Mouse (Mus musculus): ENCODE data around the gene Med16. TPM values are rescaled to one million over a fixed set of nuclear protein-coding genes. Genes with fewer than 3 reads are reported as not detected.
A peak's percentile ranks its signal among the peaks of the same experiment; 100 is the strongest.
"Not testable (repeated sequence)": the region's sequence is repeated elsewhere in the genome, so short reads cannot be mapped to it uniquely, and the experiment has no call there.

The Med16 gene
- polyA plus RNA-seq, 1 experiment from 2014 or later, result 58.7 TPM

GRCm38 (mm10) chr10:79906712-79907111, 2.0 kb downstream of the Med16 start:
- peaks cover 61% of the 10 kb centered on the region for H3K36me3 ChIP-seq (ENCODE audit: insufficient read depth)
- H3K9me3 ChIP-seq (ENCODE audit: low read depth, low read length), result no peaks in the 10 kb centered on the region
- no peaks in the 10 kb centered on the region for H3K27me3 ChIP-seq (ENCODE audit: insufficient read depth, low read length)
- no peak overlapping the region; the same call in 1 of the 2 replicates for H3K9ac ChIP-seq
- WGBS, result 84% methylated on average over 9 of the region's 9 CpGs
- H3K4me2 ChIP-seq, result no peak overlapping the region
- no peak overlapping the region for H3K27ac ChIP-seq (ENCODE audit: low read depth)
- DNase-seq (no peak), ATAC-seq (ENCODE audit: insufficient read depth) (no peak)
- no peak overlapping the region for H3K4me3 ChIP-seq (ENCODE audit: low read depth, low read length)
- no peak for TF ChIP-seq CTCF (IDR thresholded peaks at IDR 0.05; ENCODE audit: low read depth)
- no peaks in the 10 kb centered on the region for H3K4me1 ChIP-seq (ENCODE audit: insufficient read depth)

GRCm38 (mm10) chr10:79900951-79901410, 7.7 kb downstream of the Med16 start:
- no peak for DNase-seq
- no peak overlapping the region for H3K9ac ChIP-seq
- TF ChIP-seq CTCF (IDR thresholded peaks at IDR 0.05; ENCODE audit: low read depth), result peak; percentile 37
- no peaks in the 10 kb centered on the region for H3K4me1 ChIP-seq (ENCODE audit: insufficient read depth)
- ATAC-seq (ENCODE audit: insufficient read depth), result no peak
- H3K36me3 ChIP-seq (ENCODE audit: insufficient read depth), result peaks cover 76% of the 10 kb centered on the region
- WGBS, result 63% methylated on average over 2 of the region's 2 CpGs
- no peak overlapping the region for H3K4me2 ChIP-seq
- H3K9me3 ChIP-seq (ENCODE audit: low read depth, low read length), result no peaks in the 10 kb centered on the region
- no peak overlapping the region for H3K4me3 ChIP-seq (ENCODE audit: low read depth, low read length)
- no peaks in the 10 kb centered on the region for H3K27me3 ChIP-seq (ENCODE audit: insufficient read depth, low read length)
- H3K27ac ChIP-seq (ENCODE audit: low read depth), result no peak overlapping the region

GRCm38 (mm10) chr10:79897316-79898245, 11.1 kb downstream of the Med16 start:
- no peak for DNase-seq
- Histone ChIP-seq H3K4me1 (ENCODE audit: insufficient read depth) (no peaks in the 10 kb centered on the region), H3K9ac (no peak overlapping the region), H3K4me3 (ENCODE audit: low read depth, low read length) (no peak overlapping the region), H3K27ac (ENCODE audit: low read depth) (no peak overlapping the region), H3K9me3 (ENCODE audit: low read depth, low read length) (no peaks in the 10 kb centered on the region), H3K4me2 (no peak overlapping the region), H3K36me3 (ENCODE audit: insufficient read depth) (peaks cover 62% of the 10 kb centered on the region), H3K27me3 (ENCODE audit: insufficient read depth, low read length) (no peaks in the 10 kb centered on the region)
- 54% methylated on average over 20 of the region's 20 CpGs for WGBS
- no peak for TF ChIP-seq CTCF (IDR thresholded peaks at IDR 0.05; ENCODE audit: low read depth)
- no peak for ATAC-seq (ENCODE audit: insufficient read depth)

GRCm38 (mm10) chr10:79896814-79897213, 11.9 kb downstream of the Med16 start:
- Histone ChIP-seq H3K9ac (no peak overlapping the region), H3K4me1 (ENCODE audit: insufficient read depth) (no peaks in the 10 kb centered on the region), H3K4me2 (no peak overlapping the region), H3K9me3 (ENCODE audit: low read depth, low read length) (no peaks in the 10 kb centered on the region), H3K27ac (ENCODE audit: low read depth) (no peak overlapping the region), H3K36me3 (ENCODE audit: insufficient read depth) (peaks cover 56% of the 10 kb centered on the region), H3K4me3 (ENCODE audit: low read depth, low read length) (no peak overlapping the region), H3K27me3 (ENCODE audit: insufficient read depth, low read length) (no peaks in the 10 kb centered on the region)
- WGBS, result 75% methylated on average over 13 of the region's 13 CpGs
- TF ChIP-seq CTCF (IDR thresholded peaks at IDR 0.05; ENCODE audit: low read depth), result no peak
- DNase-seq (no peak), ATAC-seq (ENCODE audit: insufficient read depth) (no peak)

- H3K27me3 ChIP-seq (ENCODE audit: insufficient read depth, low read length), result no peaks in the 10 kb centered on the region
- H3K4me2 ChIP-seq, result no peak overlapping the region
- TF ChIP-seq CTCF (IDR thresholded peaks at IDR 0.05; ENCODE audit: low read depth), result no peak
- DNase-seq (no peak), ATAC-seq (ENCODE audit: insufficient read depth) (no peak)
- no peak overlapping the region for H3K4me3 ChIP-seq (ENCODE audit: low read depth, low read length)
- WGBS, result 80% methylated on average over 16 of the region's 16 CpGs
- H3K27ac ChIP-seq (ENCODE audit: low read depth), result no peak overlapping the region
- H3K36me3 ChIP-seq (ENCODE audit: insufficient read depth), result peaks cover 56% of the 10 kb centered on the region
- H3K9ac ChIP-seq, result no peak overlapping the region
- no peaks in the 10 kb centered on the region for H3K4me1 ChIP-seq (ENCODE audit: insufficient read depth)
- H3K9me3 ChIP-seq (ENCODE audit: low read depth, low read length), result no peaks in the 10 kb centered on the region
These were observed 12.4 kb downstream of the Med16 start for GRCm38 (mm10) chr10:79896306-79896705.

- H3K36me3 ChIP-seq (ENCODE audit: insufficient read depth), result peaks cover 28% of the 10 kb centered on the region
- H3K27me3 ChIP-seq (ENCODE audit: insufficient read depth, low read length); H3K4me3 ChIP-seq (ENCODE audit: low read depth, low read length); H3K4me1 ChIP-seq (ENCODE audit: insufficient read depth); H3K4me2 ChIP-seq; H3K9me3 ChIP-seq (ENCODE audit: low read depth, low read length); H3K27ac ChIP-seq (ENCODE audit: low read depth); H3K9ac ChIP-seq: not testable (repeated sequence)
- WGBS, result 42% methylated on average over 22 of the region's 22 CpGs
- TF ChIP-seq CTCF (IDR thresholded peaks at IDR 0.05; ENCODE audit: low read depth), result peak; percentile 86
- ATAC-seq (ENCODE audit: insufficient read depth), result peak; percentile 38; the same call in 1 of the 2 replicates
- peak; percentile 90 for DNase-seq
These were observed 16.1 kb downstream of the Med16 start for GRCm38 (mm10) chr10:79892451-79893118.

GRCm38 (mm10) chr10:79890670-79891069, 18.1 kb downstream of the Med16 start, which contains the start of gene Cfd:
TSS of gene Cfd (plus strand) at chr10:79890853.
- ATAC-seq (ENCODE audit: insufficient read depth) (no peak), DNase-seq (no peak)
- no peak for TF ChIP-seq CTCF (IDR thresholded peaks at IDR 0.05; ENCODE audit: low read depth)
- no peak within 1 kb of the TSS for H3K4me3 ChIP-seq (ENCODE audit: low read depth, low read length)
- WGBS, result 33% methylated on average over 5 of the region's 5 CpGs
- H3K36me3 ChIP-seq (ENCODE audit: insufficient read depth), result peaks cover 11% of the 10 kb centered on the region; the same call in 1 of the 2 replicates
- H3K27ac ChIP-seq (ENCODE audit: low read depth), result no peak within 1 kb of the TSS
- H3K27me3 ChIP-seq (ENCODE audit: insufficient read depth, low read length), result no peaks in the 10 kb centered on the region
- no peak within 1 kb of the TSS for H3K4me2 ChIP-seq
- H3K4me1 ChIP-seq (ENCODE audit: insufficient read depth), result no peaks in the 10 kb centered on the region
- no peaks in the 10 kb centered on the region for H3K9me3 ChIP-seq (ENCODE audit: low read depth, low read length)
- no peak within 1 kb of the TSS for H3K9ac ChIP-seq

Data from lung, embryonic 14.5 days (tissue).